Mouse (Mus musculus): ENCODE data around the gene Osbpl3.

Osbpl3 gene

DNA sequence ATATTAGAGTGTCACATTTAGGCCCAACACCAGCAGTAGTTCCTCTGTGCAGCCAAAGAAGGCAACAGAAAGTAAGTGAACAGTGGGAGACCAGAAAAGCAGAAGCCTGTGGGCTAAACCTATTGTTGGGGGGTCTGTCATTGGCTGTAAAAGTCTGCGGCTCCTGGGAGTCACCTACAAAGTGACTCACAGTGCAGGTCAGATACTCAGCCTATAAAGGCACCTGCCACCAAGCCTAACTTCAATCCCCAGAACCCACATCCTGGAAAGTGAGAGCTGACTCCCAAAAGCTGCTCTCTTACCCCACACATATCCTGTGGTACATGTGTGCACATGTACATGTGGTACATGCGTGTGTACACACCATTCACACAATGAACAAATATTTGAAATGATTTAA lies 124.5 kb downstream of the Osbpl3 start:
- DNase-seq (ENCODE audit: low spot score): no peak

DNA sequence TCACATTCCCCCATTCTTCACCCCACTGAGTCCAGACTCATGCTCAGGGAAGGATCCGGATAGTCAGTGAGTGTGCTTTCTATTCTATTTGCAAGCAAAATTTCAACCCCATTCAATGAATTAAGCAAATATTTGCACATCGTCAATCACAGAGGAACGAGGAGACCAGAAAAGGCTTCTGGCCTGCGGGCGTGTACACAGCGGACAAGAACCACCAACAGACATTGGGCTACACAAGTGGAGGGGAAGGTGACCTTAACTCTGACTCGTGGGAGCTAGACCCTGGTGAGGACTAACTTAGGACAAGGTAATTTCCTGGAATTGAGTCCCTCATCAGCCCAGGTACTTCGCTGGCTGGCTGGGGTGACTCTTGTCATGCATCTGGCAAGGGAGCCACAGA lies 126.6 kb downstream of the Osbpl3 start:
- DNase-seq (ENCODE audit: low spot score): no peak

DNA sequence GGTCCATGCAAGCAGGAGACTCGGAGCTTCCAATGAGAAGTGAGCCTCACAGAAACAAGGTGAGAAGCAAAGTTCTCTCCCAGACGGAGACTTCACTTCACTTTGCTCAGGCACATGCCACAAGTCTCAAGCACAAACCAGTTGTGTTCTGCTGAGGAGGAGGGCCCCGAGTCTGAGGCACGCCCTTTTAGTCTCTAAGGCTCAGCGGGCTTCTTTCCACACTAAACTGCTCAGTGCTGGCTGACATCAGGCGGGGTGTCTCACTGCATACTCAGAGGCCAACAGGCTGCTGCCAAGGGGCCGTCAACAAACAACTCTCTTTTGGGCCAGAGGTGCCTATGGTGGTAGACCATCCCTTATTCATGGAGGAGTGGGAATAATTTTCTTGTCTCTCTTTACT lies 127.1 kb downstream of the Osbpl3 start:
- DNase-seq (ENCODE audit: low spot score): no peak

DNA sequence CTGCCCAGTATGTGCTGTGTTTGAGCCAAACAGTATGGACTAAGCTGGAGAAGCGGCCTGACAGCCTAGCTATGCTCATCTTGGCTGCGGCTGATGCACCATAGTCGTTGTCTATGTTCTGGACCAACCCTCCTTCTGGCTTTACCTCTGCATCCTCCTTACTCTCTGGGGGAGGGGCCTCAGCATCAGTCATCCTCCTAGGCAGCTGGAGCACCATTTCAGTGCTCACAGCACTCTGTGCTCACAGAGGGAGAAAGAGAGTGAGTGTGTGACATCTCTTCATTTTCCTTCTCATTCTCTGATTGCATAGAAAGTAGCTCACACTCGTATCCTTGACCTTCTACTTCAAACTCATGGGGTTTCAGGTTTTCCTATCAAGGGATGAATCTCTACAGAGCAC lies 129.8 kb downstream of the Osbpl3 start:
- DNase-seq (ENCODE audit: low spot score): no peak

DNA sequence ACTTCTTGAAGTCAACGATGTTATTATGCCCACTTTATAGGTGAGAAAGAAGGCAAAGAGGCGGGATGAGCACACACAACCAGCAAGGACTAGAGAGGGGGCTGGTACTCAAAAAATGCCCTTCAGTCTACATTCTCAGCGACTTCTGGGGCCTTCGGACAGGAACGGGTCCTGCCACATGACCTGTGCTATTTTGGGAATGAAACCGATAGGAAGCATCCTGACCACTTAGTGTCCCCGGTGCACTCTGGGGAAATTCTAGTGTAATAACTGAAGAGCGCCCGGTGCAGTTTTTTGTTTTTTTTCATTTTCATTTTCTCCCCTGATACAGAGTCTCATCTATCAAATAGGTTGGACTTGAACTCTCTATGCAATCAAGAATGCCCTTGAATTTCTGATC lies 130.5 kb downstream of the Osbpl3 start:
- no peak for DNase-seq (ENCODE audit: low spot score)

DNA sequence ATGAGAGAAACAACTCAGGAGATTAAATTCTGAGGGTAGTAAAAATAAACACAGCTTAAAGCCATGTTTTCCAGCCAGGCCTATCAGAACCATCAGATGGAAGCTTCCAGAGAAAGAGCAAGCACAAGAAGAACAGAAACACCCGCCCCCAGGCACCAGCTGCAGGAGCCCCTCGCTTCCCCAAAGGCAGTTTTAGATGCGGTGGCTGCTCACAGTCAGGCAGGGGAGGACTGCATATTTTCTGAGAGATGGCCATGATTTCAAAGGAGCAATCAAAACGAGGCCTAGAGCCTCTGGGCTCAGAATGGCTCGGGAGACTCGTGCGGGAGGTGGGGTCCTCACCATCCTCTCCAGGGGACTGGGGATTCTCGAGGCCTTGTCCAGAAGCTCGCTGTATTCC lies 133.4 kb downstream of the Osbpl3 start:
- DNase-seq (ENCODE audit: low spot score): no peak

DNA sequence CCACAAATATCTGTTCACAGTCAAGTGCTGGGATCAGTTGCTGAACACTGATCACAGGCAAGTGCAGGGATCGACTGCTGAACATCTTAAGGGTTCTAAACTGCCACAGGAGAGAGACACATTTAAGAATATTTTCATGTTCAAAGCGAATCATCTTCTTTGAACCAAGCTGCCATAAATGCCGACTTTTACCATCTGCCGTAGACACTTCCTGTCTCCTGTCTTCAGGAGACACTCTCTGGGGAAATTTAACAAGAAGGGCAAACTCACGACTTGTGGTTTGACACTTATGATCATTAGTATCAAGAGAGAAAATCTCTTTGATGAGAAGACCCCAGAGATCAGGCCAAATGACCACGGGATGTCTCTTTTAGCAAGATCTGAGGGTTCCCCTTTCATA lies 134.3 kb downstream of the Osbpl3 start:
- no peak for DNase-seq (ENCODE audit: low spot score)

DNA sequence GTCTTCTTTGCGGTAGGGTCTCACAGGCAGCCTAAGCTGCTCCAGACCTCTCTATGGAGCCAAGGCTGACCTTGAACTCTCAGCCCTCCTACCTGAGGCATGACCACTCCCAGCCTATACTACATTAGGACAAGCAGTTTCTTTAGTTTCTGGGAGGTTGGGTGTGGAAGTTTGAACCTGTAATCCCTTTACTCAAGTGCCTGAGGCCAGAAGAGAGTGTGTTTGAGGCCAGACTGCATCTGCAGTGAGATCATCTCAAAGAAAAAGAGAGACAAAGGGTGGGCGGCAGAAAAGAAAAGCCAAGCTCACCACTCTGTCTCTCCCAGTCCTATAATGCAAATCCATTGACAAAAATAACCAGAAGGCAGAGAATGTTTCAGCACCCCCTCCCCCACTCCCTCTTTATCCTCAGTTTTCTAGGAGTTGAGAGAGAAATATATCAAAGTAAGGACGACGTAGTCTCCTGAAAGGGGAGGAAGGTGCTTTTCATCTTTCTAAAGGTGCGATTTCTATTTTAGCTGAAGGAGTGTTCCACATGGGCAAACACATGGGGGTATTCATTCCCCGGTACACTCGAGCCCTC lies 137.3 kb downstream of the Osbpl3 start:
- DNase-seq (ENCODE audit: low spot score): no peak

DNA sequence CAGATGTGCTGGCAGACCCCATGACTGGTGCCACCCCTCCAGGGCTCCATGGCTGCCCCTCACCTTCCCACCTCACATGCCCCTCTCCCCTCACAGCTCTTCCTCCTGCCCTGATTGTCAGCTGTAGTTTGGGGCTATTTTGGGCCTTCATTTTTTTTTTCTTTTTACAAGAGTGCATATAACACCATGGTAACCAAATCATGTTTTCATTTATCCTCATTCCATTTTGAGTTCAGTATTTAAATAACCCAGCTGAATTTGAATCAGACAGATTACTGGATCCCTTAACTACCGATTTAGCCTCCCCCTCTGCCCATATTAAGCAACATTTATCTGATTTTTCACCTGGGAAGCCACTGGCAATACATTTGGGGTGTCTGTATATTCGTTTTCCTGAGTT lies 137.9 kb downstream of the Osbpl3 start:
- no peak for DNase-seq (ENCODE audit: low spot score)

DNA sequence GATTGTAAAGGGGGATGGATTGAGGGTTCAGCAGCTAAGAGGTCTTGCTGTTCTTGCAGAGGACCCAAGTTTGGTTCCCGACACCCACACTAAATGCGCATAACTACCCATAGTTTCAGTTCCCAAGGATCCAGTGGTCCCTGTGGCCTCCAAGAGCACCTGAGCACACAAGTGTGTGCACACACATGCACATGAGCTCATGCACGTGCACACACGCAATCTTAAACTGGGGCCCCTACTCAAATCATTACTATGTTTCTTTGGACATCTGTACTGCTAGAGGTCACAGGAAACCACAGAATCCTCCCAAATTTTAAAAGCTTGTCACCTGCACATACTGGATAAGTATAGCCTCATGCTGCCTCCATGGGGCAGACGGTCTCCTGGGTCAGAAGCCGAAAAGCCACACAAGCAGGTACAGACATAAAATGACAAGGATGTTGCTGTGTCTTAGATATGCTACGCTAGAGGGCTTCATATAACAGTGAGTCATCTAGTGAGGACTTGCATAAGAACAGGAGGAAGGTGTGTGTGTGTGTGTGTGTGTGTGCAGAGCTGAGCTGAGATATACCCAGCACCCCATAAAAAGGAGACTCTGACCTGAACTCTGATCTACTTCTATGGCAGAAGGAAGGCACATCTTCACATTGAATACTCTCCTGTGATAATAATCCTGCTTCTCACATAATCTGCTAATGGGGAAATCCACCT lies 139.1 kb downstream of the Osbpl3 start:
- DNase-seq (ENCODE audit: low spot score): no peak

DNA sequence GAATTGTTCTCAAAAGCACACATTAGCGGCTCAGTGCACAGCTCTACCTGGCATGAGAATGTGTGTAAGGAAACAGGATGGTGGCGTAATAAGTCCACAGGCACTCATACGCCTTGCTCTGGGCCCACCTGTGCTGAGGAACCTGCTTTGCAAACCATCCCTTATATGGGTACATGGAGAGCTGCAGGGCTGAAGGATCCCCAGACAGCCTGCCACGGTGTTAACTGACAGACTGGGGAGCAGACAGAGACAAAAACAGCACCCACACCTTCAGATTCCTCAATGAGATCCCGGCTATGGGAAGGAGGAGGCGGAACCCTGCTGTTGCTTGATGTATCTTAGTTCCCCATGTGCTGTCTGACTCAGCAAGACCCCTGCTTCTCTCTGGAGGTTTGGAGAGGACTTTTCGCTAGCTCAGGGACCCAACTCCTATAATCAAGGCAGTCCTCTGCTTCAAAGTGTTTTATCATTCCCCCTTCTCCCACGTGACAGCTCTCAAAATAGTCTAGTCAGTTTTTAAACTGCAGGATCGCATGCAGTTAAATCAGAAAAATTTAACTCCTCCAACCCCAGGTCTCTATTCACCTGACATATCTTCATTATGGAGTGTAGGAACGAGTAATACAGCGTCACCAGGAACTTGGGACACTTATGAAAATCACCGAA lies 141.5 kb downstream of the Osbpl3 start:
- DNase-seq (ENCODE audit: low spot score): no peak

DNA sequence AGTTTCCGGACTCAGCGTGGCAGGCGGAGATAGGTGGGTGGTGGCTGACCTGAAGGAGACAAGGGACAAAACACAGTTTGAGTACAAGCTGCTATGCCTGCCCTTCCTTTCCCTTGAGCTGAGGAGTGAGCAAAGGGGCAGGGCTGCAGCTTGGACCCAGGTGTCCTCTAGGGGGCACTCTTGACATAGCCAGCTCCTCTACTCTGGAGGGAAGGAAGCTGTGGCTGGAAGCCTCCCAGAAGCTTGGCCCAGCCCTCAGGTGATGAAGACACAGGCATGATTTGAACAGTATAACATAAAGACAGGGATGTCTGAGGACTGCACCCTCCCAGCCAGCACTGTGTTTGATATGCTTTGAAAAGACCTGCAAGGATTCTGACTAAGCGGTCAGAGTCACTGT lies 143.4 kb downstream of the Osbpl3 start:
- peak; percentile 39 for DNase-seq (ENCODE audit: low spot score)

DNA sequence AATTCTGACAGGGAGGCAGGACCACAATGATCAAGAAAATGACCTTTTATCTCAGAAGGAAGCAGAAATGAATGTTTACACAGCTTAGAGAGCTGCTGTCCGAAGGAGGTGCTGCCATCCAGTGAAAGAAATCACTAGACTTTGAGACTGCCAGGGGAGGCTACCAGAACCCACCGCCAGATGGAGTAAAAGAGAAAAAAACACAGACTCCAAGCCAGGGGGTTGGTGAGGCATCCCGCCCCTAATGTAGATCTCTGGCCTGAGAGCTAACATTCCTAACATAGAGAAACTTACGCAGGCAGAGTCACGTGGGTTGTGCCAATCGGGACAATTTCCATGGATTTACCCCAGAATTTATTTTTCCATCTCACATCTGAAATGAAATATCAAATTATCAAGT lies 147.0 kb downstream of the Osbpl3 start:
- DNase-seq (ENCODE audit: low spot score): no peak

DNA sequence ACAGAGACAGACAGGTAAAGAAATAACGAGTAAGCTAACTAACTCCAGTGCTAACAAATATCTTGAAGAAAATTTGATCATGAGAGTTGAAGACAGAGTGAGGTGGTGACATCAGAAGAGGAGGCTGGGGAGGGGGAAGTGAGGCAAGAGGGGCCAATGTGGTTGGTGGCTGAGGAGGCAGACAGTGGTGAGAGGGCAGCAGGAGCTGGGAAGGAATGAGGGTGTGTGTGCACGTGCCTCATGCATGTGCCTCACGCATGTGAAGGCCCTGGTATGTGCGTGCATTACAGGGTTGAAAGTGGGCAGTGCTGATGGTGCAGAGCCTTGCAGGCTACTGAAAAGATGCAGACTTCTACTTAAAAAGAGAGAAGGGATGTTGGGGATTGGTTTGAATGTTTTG lies 149.4 kb downstream of the Osbpl3 start:
- DNase-seq (ENCODE audit: low spot score): no peak

DNA sequence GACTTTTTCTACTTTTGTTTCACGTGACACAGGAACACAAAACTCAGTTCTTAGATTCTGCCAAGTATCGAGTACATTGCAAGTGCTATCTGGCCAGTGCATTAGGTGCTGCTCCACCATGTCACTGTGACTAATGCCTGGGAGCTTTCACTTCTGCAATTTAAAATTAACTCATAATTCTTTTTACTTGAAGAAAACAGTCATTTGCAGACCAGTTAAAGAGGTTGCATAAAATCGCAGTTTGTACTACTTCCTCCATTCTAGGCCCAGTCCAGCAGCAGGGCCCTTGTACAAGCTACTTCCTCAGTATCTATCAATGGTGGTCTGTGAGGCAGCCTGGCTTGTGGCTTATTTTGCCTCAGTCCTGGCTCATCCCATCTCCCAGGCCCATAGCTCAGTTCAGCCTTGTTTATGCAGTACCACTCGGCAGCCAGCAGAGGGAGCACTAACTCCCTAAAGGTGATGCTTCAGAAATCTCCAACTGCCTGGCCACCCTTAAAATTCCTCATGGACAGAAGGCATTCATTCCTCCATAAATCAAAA lies 151.0 kb downstream of the Osbpl3 start:
- DNase-seq (ENCODE audit: low spot score): peak; percentile 41

DNA sequence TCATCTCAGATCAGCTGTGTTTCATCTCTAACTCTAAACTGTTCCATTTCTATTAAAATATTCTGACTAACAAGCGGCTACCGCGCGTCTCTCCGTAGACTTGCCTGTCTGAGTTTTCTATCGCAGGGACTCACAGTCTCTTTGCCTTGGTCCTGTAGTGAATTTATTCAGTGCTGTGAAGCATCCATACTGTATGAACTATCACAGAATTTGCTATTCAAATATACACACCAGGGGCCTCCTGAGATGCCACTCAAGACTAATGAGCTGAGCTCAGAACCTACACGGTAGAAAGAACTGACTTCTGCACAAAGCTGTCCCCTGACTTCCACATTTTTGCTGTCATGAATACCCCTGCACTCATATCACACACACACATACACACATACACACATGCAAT lies 154.9 kb downstream of the Osbpl3 start:
- no peak for DNase-seq (ENCODE audit: low spot score)

DNA sequence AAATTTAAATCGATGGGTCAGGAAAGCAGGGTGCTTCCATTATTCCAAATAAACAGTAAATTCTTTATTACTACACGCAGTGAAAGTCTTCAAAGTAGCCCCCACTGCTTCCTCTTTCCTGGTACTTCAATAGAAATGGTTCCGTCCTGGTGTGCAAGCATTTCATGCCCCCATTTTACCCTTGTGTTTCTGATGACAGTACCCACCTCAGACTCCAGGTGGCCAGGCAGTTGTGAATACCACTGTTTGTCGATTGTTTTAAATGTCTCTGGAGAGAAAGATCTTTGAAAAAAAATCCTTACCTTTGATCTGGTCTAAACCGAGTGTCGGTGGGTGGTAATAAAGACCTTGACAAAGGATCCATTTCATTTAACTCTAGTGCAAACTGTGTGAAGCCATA lies 155.4 kb downstream of the Osbpl3 start:
- no peak for DNase-seq (ENCODE audit: low spot score)

DNA sequence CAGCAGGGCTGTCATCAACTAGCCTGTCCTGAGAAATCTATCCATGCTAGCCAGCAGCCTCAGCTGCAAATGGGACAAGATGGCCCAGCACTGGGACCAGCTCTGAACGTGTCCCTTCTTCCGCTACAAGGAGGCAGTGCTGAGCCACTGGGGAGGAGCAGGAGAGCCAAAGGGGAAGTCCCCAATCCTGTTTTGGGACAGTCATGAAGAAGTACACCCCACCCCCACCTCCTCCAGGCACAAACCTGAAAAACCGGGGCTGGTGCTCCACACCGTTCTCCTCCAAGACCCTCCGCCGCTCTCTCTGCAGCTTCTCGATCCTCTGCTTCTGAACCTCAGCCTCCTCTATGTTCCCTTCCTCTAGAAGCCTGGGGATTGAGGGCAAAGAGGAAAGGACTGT lies 156.9 kb downstream of the Osbpl3 start:
- no peak for DNase-seq (ENCODE audit: low spot score)

DNA sequence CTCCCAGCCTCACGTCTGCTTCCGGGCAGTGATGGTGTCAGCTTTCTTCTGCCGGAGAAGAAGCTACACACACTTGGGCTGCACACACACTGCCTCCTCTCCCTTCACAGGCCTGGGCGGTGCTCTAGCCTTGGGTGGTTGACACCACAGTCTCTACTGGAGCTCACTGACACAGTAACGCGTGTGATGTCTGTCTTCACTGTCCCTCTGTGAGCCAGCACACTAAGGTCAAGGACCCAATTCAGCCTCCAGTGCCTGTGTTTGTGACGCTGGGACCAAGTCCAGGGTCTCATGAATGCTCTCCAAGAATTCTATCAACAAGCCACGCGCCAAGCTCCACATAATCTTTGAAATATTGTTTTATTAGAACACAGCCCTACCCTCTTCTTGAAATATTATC lies 158.3 kb downstream of the Osbpl3 start:
- no peak for DNase-seq (ENCODE audit: low spot score)

DNA sequence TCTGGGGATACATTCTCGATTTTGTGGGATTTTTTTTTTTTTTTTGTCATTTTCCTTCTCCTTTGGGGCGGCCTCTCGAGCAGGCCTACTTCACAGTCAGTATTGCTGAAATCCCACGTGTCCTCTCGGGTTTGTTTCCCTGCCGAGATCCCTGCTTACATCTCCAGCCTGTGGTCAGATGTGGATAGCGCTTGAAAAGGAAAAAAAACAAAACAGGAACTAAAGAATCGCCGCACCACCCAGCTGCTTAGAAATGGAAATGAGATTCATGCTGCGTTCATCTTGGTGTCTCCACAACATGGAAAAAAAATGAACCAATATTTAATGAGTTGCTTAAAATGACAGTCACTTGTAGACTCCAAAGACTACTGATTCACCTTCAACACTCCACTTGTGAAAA lies 160.9 kb downstream of the Osbpl3 start:
- DNase-seq (ENCODE audit: low spot score): no peak

DNA sequence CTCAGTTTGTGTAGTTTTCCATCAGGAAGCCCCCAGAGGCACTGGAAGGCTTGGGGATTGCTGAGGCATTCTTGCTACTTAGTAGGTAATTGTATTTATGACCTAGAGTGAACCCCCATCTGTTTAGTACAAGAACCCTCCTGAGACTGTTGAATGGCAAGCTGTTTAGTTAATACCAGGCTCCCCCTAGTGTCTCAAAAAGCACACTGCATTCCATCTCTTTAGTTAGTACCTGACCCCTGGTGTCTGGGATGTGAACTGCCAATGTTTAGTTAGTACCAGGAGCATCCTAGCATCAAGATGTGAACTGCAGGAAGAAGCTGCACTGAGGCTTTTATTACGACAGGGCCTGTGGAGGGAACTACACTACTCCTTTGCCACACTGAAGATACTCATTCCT lies 161.9 kb downstream of the Osbpl3 start:
- DNase-seq (ENCODE audit: low spot score): peak; percentile 40

DNA sequence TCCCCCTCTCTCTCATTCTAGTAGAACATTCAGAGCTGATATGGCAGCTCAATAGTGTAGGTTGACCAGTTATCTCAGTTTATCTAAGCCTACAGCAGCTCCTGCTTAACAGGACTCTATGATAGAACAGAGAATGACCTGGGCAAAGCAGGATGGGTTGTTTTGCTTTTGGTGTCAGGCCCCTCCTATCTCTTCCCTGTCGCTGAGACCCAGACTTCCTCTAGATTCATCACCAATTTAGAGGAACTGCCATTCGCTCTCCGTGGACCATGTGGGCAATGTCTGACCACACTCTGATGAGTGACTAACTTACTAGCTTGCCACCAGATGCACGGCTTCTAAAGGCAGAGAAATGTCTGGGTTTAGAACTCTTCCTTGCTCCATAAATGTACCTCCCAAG lies 164.4 kb downstream of the Osbpl3 start:
- DNase-seq (ENCODE audit: low spot score): no peak

DNA sequence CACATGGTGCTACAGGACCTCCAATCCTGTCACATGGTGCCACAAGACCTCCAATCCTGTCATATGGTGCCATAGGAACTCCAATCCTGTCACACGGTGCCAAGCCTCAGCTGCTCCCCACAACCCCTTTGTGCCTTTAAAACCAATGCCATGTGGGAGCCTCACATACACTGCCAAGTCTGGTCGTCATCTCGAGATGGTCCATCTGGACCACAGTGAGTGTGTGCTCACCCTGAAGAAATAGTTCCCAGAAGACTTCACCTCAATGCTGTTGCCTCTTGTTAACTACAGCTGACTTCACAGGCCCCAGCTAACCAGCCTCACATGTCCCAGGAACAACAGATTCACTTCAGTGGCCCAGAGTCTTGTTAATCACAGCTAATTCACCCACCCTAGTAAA lies 169.1 kb downstream of the Osbpl3 start:
- no peak for DNase-seq (ENCODE audit: low spot score)

DNA sequence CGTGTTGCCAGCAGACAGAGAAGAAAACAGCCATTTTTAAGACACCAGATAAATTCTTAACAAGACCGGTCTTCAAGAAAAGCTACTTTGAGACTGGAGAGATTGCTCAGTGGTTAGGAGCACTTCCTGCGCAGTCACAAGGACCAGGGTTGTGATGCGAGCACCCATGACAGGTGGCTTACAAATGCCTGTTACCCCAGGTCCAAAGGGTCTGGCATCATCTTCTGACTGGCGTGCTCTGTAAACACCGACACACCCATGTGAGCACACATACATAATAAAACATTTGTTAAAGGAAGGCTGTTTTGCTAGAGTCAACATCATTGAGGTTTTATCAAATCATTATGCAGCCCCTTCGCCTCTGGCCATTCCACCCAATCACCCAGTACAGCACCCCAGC lies 176.4 kb downstream of the Osbpl3 start:
- no peak for DNase-seq (ENCODE audit: low spot score)

All from spleen, adult 12 weeks (tissue).